Mouse (Mus musculus) myocyte (in vitro differentiated cells): ENCODE data around the gene Gm20388.

Experiments used
- E2F4 ChIP-seq: IDR thresholded peaks from one replicate; pipeline ENCODE4 v1.6.1; 2011; ENCODE audit warnings: mild to moderate bottlenecking, control low read depth, moderate library complexity; ENCODE audit not compliant: insufficient read depth
- MAX ChIP-seq: IDR thresholded peaks from one replicate; pipeline ENCODE4 v1.6.1; 2011; ENCODE audit warnings: low read depth, mild to moderate bottlenecking, control low read depth
- POLR2A ChIP-seq: IDR thresholded peaks from one replicate; pipeline ENCODE4 v1.6.1; 2011; ENCODE audit warnings: low read depth, mild to moderate bottlenecking, control low read depth, moderate library complexity; ENCODE audit not compliant: insufficient read length
- POLR2AphosphoS2 ChIP-seq: IDR thresholded peaks from one replicate; pipeline ENCODE4 v1.6.1; 2011; ENCODE audit warnings: low read depth, control low read depth; ENCODE audit not compliant: insufficient read length
- TCF12 ChIP-seq: IDR thresholded peaks from one replicate; pipeline ENCODE4 v1.6.1; 2011; ENCODE audit warnings: mild to moderate bottlenecking, control low read depth; ENCODE audit not compliant: poor library complexity, insufficient read depth, severe bottlenecking
- USF1 ChIP-seq: IDR thresholded peaks from one replicate; pipeline ENCODE4 v1.6.1; 2011; ENCODE audit warnings: low read depth, mild to moderate bottlenecking, control low read depth, moderate library complexity

DNA sequence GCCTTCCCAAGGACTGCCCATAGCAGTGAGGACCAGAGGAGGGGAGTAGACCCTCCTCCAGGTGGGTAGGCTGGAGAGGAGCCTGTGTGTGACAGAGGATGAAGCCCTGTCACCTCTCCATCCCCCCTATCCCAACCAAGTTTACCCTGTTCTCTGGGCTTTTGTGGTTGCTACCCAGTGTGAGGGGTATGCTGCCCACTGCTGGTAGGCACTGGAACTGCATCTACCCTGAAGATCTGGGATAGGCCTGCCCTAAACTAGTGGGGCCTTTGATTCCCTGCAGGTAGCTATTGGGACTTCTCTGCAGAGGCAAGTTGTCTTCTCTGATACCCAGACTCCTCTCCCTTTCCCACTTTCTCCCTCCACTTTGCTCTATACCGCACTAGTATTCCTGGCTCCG is 2348.7 kb downstream of the Gm20388 start:
- TF ChIP-seq POLR2AphosphoS2 (no peak), E2F4 (no peak), POLR2A (no peak), TCF12 (no peak), MAX (no peak), USF1 (no peak)
